Mouse (Mus musculus) urinary bladder, postnatal 25 days (tissue): Measurements from ENCODE around the gene Zan.

Experiments used
- DNase-seq: peaks from one replicate; pipeline ENCODE4 v3.0.0; 2022; ENCODE audit warnings: low spot score

Gene Zan

GRCm38 (mm10) chr5:137350205-137351057 is 126.4 kb downstream of the Zan start:
- no peak for DNase-seq

- peak; percentile 78 for DNase-seq
Measured at GRCm38 (mm10) chr5:137349384-137350204, 127.3 kb downstream of the Zan start, which contains the start of gene Ephb4. Gene Ephb4 (plus strand): TSS chr5:137350109.

GRCm38 (mm10) chr5:137348482-137349383 is 128.1 kb downstream of the Zan start:
- DNase-seq: no peak

- no peak for DNase-seq
Measured at GRCm38 (mm10) chr5:137347856-137348255, 129.0 kb downstream of the Zan start.

- no peak for DNase-seq
Measured at GRCm38 (mm10) chr5:137346983-137347382, 129.9 kb downstream of the Zan start.

- DNase-seq: no peak
Measured at GRCm38 (mm10) chr5:137346388-137346787, 130.5 kb downstream of the Zan start.

GRCm38 (mm10) chr5:137345821-137346220 is 131.0 kb downstream of the Zan start:
- DNase-seq: no peak

GRCm38 (mm10) chr5:137343869-137344268 is 133.0 kb downstream of the Zan start:
- no peak for DNase-seq

GRCm38 (mm10) chr5:137343412-137343811 is 133.5 kb downstream of the Zan start:
- no peak for DNase-seq

- no peak for DNase-seq
Measured at GRCm38 (mm10) chr5:137342407-137343012, 134.4 kb downstream of the Zan start.

- no peak for DNase-seq
Measured at GRCm38 (mm10) chr5:137340222-137340621, 136.6 kb downstream of the Zan start.

GRCm38 (mm10) chr5:137339290-137339979 is 137.4 kb downstream of the Zan start:
- no peak for DNase-seq

GRCm38 (mm10) chr5:137338663-137339289 is 138.1 kb downstream of the Zan start:
- DNase-seq: peak; percentile 25

- DNase-seq: peak; percentile 79
Measured at GRCm38 (mm10) chr5:137338256-137338655, 138.6 kb downstream of the Zan start.

GRCm38 (mm10) chr5:137337190-137337589 is 139.7 kb downstream of the Zan start:
- DNase-seq: no peak

GRCm38 (mm10) chr5:137335066-137335465 is 141.8 kb downstream of the Zan start:
- DNase-seq: no peak

- no peak for DNase-seq
Measured at GRCm38 (mm10) chr5:137334317-137334716, 142.5 kb downstream of the Zan start.

- peak; percentile 93 for DNase-seq
Measured at GRCm38 (mm10) chr5:137333512-137334174, 143.2 kb downstream of the Zan start, which contains the start of gene Slc12a9. Gene Slc12a9 (minus strand): TSS chr5:137333597.

GRCm38 (mm10) chr5:137332857-137333511 is 143.9 kb downstream of the Zan start:
- DNase-seq: no peak
